Mouse (Mus musculus) 3T3-L1 (cell line): ENCODE results near the gene Gm28048.

Experiments
- DNase-seq: peaks from one replicate; pipeline ENCODE4 v3.0.0-alpha.2; 2015; ENCODE audit warnings: low read depth, low spot score

Gm28048 gene

DNA sequence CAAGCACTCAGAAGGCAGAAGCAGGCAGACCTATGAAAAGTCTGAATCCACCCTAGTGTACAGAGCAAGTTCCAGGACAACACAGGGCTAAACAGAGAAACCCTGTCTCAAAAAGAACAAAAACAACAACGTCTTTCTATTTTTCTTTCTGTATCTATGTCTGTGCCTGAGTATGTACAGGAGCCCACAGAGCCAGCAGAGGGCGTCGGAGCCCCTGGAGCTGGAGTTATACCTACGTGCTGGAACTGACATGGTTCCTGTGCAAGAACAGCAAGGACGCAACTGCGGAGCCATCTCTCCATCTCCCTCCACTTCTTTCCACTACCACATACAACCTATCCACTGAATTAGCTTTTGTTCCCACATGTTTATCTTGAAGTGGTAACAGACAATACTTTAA lies 31.8 kb downstream of the Gm28048 start:
- DNase-seq = no peak

- DNase-seq = peak; percentile 78
Observed at GRCm38 (mm10) chr11:22949101-22949500, 32.8 kb downstream of the Gm28048 start.

DNA sequence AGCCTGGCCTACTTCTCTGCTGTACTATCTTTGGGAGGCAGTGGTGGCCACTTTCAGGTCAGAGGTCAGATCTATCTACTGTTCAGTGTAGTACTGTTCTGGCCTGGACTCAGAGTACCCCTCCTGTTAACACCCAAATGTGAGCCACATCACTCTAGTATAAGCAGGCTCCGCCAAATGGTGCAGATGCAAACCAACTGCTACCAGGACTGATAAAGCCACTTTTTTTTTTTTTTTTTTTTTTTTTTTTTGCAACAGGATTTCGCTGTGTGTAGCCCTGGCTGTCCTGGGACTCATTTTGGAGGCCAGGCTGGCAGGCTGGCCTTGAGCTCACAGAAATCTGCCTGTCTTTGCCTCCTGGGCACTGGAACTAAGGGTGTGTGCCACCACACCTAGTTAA lies 42.9 kb downstream of the Gm28048 start:
- DNase-seq = no peak

DNA sequence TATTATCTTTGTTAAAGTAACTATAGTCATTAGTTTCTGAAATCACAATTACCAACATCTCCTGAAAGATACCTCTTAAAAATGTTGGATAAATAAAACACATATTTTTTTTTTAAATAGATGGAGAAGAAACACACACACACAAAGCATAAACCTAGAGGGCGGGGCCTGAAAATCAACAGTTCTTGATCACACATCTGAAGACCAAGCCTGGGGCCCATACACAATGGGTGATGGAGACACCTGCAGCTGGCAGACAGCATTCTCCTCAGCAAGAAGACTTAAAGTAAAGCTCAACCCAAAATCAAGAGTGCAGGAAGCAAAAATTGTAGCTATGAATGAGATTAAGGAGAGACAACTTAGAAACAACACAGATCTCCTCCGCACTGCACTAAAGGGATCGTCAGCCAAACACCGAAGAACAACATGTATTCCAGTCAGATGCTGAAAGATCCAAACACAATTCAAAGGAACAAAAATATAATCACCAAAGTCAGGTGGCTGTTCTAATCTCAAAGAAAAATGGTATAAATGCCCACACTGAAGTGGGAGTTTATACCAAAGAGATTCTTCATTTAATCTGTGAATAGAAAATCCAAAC lies 44.1 kb downstream of the Gm28048 start:
- DNase-seq = no peak

GRCm38 (mm10) chr11:22936446-22937125 lies 45.3 kb downstream of the Gm28048 start:
- no peak for DNase-seq

- no peak for DNase-seq
Observed at GRCm38 (mm10) chr11:22932167-22932566, 49.7 kb downstream of the Gm28048 start.

GRCm38 (mm10) chr11:22931320-22931905 lies 50.5 kb downstream of the Gm28048 start:
- DNase-seq = no peak

GRCm38 (mm10) chr11:22930129-22930528 lies 51.8 kb downstream of the Gm28048 start:
- no peak for DNase-seq

- no peak for DNase-seq
Observed at GRCm38 (mm10) chr11:22928586-22929169, 53.2 kb downstream of the Gm28048 start.

DNA sequence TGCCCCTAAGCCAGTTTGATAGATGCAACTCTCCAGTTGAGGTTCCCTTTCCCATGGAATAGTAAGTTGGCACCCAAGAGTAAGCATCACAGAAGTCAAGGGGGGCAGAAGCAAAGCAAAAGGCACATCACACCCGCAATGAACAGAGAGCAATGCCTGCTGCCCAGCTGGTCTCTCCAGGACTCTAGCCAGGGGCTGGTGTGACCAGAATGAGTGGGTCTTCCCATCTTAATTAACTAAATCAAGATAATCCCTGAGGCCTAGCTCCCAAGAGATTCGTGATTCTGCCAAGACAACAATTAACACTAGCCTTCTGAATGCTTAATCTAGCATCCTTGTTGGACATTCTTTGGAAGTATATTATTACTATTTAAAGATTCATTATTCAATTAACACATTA lies 58.3 kb downstream of the Gm28048 start:
- DNase-seq = no peak

DNA sequence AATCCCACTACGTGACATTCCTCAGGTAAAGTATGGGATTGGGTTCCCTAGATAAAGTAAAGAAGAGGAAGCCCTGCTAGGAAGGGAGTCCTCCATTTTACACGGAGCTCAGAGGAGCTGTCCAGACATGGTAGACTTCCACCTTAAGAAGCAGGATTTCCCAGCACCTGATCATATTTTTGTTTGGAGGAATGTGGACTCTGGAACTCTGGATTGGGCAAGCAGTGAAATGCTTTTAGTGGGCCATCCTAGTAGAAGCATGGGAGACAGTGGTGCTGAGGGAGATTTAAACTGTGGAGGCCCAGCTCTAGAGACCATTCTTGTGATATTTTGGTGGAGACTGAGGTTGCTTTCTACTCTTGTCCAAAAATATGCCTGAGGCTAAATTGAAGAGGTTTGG lies 59.3 kb downstream of the Gm28048 start:
- no peak for DNase-seq

DNA sequence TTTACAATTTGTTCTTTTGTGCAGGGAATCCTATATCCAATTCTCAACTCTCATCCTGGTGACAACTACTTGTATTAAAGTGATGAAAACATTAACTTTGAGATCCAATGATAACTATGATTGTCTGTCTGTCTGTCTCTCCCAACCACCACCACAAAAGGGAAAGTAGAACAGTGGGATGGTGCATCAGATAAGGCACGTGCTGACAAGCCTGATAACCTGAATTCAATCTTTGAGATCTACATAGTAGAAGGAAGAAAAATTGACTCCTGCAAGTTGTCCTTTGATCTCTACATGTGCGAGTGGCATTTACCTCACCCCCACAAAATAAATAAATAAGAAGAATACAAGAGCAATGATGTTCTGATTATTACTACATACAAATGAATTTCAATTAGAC lies 62.6 kb downstream of the Gm28048 start:
- no peak for DNase-seq

DNA sequence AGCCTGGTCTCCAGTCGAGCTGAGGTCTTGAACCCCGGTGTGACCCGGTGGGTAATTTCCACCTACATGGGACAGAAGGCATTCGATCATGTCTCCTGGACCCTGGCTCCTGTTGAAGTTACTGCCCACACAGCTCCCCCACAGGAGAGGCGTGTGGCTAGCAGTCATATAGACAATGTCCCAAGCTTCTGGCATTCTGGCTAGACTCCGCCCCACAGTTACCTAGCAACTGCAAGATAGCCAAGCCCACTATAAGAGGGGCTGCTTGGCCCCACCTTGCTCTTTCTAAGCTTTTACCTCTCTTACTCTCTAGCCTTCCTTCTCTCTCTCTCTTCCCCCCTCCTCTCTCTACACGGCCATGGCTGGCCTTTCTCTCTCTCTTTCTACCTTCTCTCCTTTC lies 64.1 kb downstream of the Gm28048 start:
- DNase-seq = no peak

DNA sequence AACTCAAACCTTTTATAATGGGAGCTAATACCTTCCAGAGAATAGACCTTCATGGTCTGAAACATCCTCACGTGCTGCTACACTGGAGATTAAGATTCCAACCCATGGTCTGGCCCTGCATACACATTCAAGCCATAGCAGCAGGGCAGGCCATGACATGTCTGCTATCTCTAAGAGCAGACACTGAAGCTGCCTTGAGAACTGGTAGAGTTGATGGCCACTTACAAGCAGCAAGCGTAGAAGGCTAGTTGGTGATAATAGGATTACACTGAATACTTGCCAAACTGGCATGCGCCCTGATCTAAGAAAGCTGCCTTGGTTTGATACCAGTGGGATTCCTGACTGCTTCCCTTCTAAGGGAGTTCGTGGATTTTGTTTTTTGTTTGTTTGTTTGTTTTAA lies 68.1 kb downstream of the Gm28048 start:
- no peak for DNase-seq

GRCm38 (mm10) chr11:22911831-22912230 lies 70.1 kb downstream of the Gm28048 start:
- no peak for DNase-seq

DNA sequence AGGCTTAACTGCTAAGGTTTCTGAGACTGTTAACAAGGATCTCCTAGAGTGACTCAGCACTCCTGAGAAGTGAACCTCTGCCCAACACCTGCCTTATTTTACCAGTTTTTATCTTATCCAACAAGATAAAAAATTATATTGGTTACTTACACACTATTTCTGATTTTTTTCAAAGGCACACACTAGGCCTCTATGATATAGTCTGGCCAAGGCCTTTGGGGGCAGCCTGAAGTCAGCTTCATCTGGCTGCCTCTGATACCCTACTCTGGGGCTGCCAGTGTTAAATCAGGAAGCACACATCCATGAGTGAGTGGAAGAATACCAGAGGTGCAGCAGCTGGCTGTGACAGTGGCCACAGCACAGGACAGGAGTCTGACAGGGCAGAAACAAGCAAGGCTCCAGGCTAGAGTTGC lies 75.4 kb downstream of the Gm28048 start:
- DNase-seq = no peak

DNA sequence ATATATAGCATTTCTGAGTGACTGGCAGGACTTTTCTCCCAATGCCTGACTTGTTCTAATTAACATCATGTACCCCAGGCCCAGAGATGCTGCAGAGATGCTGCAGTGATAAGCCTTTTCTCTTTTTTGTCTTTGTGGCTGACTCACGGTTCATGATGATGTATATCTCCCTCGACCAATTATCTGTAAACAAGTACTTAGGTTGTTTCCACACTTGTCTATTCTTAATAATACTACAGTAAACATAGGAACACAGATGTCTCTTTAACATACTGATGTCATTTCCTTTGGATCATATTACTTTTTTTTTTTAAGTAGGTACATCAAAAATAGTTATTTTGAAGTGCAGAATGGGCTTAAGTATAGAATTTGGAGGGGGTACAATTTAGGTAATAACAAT lies 79.0 kb downstream of the Gm28048 start:
- DNase-seq = no peak

GRCm38 (mm10) chr11:22900041-22900440 lies 81.8 kb downstream of the Gm28048 start:
- DNase-seq = no peak

- no peak for DNase-seq
Observed at GRCm38 (mm10) chr11:22897642-22898041, 84.2 kb downstream of the Gm28048 start.

DNA sequence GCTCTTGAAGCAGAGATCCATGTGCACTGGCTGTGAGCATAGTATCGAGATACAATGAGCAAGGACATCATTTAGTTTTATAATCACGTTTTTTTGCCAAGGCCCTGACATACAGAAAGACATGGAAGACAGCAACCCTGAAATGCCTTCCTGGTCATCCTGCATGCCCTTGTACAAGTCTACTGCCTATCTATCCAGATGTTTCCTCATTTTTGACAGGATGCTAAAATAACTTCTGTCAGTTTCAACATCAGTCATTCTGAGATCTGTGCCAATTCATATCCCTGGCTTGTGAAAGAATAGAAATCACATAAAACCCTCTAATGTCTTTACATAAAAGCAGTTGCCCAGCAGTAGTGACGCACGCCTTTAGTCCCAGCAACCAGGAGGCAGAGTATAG lies 84.8 kb downstream of the Gm28048 start:
- no peak for DNase-seq

DNA sequence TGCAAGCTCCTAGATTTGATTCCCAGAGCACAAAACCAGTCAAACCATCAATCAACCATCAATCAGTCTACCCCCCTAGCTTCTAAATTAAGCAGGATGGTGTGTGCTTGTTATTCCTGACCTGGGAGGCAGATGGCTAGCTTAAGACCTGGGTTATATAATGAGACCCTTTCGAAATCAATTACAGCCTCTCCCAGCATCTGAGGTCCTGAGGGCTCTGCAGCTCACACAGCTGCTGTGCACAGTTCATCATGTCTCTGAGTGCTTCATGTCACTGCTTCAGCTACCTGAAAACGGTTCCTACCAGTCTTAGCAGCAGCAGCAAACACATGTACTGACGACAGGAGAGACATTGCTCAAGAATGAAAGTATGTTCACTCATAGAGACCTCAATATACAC lies 88.8 kb downstream of the Gm28048 start:
- no peak for DNase-seq

GRCm38 (mm10) chr11:22892466-22892865 lies 89.4 kb downstream of the Gm28048 start:
- no peak for DNase-seq

DNA sequence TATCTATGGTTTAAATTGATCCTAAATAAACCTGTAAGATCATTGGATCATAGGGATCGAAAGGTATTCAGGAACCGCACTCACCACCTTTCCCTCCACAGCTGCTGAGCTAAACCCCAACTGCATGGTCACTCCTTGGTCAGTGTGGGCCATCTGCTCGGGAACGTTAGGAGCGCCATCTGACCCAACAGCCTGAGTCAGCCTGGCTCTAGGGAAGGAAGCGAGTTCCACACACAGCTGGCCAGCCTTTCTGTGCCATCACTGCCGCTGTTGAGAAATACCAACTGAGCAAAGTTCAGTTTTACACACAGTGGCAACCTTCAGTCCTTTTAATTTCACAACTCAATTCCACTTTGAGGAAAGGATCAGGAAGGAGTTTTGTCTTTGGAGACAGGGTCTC lies 90.0 kb downstream of the Gm28048 start:
- DNase-seq = peak; percentile 13
